Mouse (Mus musculus) testis, adult 2 months (tissue): ENCODE results near the gene Hdac2.

Experiments
- CTCF ChIP-seq: fragments of 200-500 bp; IDR thresholded peaks from 2 replicates; pipeline ENCODE4 v1.5.1; 2012; ENCODE audit warnings: low read depth, mild to moderate bottlenecking, inconsistent platforms, low read length, moderate library complexity; ENCODE audit not compliant: control insufficient read depth, insufficient read depth, insufficient replicate concordance
- POLR2A ChIP-seq: fragments of 200-500 bp; IDR thresholded peaks from 2 replicates; pipeline ENCODE4 v1.6.1; 2012; ENCODE audit warnings: low read depth, mild to moderate bottlenecking, inconsistent platforms, low read length, moderate library complexity; ENCODE audit not compliant: control insufficient read depth

DNA sequence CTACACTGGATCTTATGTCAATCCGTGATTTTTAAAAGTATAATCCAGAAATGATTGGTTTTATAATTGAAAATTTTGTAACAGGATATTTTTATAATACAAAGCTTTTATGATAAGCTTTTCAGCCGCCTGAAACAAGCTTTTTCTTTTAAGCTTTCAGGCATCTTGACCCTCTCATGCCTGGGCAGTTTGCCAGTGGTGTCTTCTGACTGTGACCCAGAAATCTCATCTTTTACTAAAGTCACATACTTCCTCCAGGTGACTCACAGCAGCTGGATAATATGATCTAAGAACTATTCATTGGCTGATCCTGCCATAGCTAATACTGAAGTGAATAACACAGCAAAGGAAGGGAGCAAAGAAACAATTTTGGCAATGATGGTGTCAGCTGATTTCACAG lies 9.9 kb upstream of the Hdac2 start:
- no peak for TF ChIP-seq CTCF
- no peak for TF ChIP-seq POLR2A
